Mouse (Mus musculus) adrenal gland, adult 8-10 months (tissue): ENCODE results near the gene Prm3. TPM values are rescaled to one million over a fixed set of nuclear protein-coding genes. Genes with fewer than 3 reads are reported as not detected.

Experiments used
- DNase-seq: peaks from one replicate; pipeline ENCODE4 v3.0.0; 2022
- total RNA-seq, 4 experiments: library from RNA; stranded (reverse); gene quantifications; 2 replicates each; pipeline ENCODE4 v1.2.4; 2022

The Prm3 gene
- total RNA-seq, 4 experiments from 2014 or later = not detected

GRCm38 (mm10) chr16:10796034-10796433 lies 5.3 kb upstream of the Prm3 start, which contains the start of gene Prm2:
Gene Prm2 (minus strand): TSS chr16:10796134.
- DNase-seq = no peak

DNA sequence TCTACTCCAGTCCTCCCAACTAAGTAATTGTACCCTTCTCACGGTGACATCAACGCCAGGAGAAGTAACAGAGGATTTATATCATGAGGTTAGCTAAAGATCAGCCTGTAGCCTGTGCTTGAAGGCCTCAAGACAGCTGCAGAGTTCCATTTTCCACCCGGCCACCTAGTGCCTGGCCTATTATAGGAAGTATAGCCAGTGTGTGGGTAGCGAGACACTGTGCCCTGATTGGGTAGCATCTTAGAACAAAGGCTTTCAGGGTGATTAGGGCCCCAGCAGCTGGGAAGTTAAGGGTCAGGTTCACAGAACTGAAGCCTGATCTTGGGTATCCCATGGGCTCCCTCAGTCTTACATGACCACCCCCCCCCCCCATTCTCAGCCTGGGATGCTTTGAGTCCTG lies 1.8 kb downstream of the Prm3 start:
- DNase-seq = no peak

- no peak for DNase-seq
Measured at GRCm38 (mm10) chr16:10788271-10788670, 2.4 kb downstream of the Prm3 start, which contains the start of gene Tnp2. Gene Tnp2 (minus strand): TSS chr16:10788660.

GRCm38 (mm10) chr16:10787548-10788058 lies 3.1 kb downstream of the Prm3 start:
- no peak for DNase-seq

DNA sequence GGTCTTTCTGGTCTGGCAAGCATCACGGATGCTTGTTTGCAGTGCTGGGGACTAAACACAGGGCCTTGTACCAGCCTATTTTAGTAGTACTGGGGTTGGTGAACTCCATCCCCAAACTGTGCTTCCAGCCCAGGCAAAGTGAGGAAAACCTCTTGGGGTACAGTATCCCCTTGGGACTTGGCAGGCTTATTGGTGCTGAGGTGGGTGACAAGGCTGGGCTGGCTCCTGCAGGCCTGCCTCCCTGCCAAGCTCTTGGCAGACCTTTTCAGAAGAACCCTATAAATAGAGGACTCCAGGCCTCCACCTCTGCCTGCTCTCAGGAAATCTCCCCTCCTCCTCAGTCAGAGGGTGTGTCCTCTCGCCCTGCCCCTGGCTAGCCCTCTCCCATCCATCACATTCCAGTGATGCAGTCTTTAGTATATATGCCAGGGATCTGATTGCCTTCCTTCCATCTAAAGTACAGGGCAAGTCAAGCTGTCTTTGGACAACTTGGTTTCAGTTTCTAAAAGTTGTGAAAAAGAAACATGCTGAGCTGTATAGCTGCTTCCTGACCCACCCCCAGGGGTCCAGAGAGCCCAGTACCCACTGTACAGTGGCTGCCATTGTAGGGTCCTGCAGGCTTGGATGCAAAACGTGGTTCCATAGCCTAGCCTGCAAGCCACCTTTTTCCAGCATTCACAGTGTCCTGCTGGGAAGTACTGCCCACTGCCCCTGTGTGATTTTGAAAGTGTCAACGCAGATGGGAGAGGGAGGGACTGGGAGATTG lies 3.7 kb downstream of the Prm3 start:
- no peak for DNase-seq

DNA sequence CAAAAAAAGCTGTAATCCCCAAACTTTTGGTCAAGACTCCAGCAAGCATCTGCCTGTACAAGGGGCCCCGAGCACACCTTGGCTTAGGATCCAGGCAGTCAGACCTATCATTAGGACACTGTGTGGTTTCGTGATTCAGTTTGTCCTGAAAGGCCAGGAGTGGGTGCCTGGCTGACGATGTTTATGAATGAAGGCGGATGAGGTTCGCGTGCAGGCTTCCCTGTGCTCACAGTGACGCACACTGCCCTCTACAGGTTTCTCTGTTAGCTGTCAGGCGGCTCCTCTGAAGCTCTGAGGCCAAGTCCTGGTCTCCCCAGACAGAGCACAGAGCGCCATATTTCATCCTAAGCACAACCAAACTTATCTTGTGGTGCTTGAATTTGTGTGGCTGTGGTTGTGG lies 4.4 kb downstream of the Prm3 start:
- peak; percentile 81 for DNase-seq

GRCm38 (mm10) chr16:10785371-10786231 lies 5.1 kb downstream of the Prm3 start, which contains the start of gene Socs1:
Gene Socs1 (minus strand): TSS chr16:10785536.
- peak; percentile 81 for DNase-seq

DNA sequence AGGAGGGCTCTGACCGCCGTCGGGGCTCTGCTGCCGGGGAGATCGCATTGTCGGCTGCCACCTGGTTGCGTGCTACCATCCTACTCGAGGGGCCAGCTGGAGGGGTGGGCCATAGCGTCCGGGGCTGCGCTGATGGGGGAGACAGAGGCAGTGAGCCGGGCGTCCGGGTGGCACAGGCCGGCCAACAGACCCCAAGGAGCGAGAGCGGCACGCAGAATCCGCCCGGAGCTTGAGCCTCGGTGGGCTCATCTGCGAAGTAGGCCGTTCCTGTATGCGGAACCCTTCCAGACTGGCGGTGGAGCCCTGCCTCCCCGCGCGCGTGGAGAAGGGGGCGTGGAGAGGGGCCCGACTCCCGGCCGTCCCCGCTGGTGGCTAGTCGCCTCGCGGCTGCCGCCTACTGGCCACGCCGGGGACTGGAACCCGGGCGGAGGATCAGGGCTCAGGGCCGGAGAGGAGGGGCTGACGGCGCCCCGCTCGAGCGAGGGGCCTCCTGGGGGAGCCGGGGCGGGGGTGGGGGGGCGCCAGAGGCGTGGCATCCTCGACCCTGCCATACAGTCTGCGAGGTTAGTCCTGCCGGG lies 5.8 kb downstream of the Prm3 start:
- DNase-seq = peak; percentile 85

- DNase-seq = no peak
Measured at GRCm38 (mm10) chr16:10783883-10784792, 6.6 kb downstream of the Prm3 start.

- DNase-seq = no peak
Measured at GRCm38 (mm10) chr16:10783451-10783850, 7.3 kb downstream of the Prm3 start.

GRCm38 (mm10) chr16:10783152-10783434 lies 7.6 kb downstream of the Prm3 start:
- DNase-seq = no peak

DNA sequence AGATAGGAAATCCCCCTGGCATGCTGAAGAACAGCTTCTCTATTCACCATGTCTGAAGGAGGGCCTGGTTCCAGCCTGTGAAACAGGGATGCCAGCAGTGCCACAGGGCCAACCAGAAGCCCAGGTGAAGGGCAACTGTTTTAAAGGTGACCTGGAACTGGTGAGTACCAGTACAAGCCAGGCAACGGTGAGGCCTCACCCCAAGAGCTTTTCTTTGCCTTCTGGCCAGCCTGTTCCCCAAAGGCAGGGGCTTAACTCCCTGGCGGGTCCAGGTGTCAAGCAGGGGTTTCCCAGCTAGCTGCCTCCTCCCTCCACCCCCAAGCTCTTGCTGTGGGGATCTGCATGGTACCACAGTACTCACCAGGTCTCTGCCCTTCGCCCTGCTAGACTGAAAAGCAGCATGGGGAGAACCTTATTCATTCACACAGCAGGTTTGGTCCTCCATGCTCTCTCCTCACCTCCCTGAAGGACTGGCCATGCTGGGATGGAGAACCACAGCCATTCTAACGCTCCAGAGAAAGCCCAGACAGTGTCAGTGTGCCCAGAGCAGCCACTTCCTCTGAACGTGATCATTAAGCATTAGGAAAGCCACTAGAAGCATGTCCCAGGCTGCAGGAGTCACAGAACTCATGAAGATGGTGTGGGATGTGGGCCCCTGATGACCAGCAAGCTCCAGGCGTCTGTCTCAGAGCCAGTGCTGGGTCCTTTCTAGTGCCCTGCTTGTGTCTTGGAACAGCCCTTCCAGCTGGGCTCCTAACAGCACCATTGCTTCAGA lies 8.2 kb downstream of the Prm3 start:
- DNase-seq = no peak

DNA sequence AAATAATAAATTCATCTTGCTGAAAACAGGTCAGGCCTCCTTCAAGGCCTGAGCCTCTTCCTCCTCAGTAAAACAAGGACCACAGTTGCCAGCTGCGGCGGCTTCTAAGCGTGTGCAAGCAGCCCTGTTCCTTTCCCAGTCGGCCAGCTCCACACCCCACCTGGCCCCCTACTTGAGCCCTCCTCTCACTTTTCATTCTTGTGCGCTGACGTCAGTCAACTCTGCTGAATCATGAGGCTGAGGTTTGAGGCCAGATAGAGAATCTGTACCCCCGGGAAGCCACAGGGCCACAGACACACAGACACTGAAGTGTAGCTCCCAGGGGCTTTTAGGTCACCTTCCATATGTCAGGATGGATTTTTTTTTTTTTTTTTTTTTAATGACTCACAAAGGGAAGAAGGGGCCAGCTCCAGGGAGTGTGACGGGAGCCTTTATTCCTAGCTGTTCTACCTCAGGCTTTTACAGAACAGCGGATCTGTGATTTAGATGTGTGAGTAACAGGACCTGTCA lies 8.8 kb downstream of the Prm3 start:
- no peak for DNase-seq

DNA sequence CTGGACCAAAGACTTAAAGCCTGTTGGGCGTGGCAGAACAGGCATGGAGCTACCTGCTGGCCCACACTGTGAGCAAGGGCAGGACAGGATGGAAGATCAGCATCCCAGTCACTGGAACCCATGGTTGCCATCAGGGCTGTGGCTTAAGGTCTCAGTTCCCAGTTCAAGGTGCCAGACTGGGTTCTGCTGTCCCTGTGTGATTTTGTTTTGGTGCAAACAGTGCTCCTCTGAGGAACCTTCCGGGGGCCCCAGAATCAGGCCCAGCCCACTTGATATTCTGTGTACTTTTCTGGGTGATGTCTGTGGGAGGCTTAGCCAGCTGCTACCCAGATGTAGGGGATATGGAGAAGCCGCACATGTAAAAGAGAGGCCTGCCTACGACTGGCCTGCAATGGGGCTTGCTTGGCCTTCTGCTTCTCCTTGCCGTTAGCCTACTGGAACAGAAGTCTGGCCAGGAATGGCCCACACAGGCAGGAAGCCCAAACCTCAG lies 10.0 kb downstream of the Prm3 start:
- no peak for DNase-seq

- no peak for DNase-seq
Measured at GRCm38 (mm10) chr16:10777579-10778160, 13.0 kb downstream of the Prm3 start.

- peak; percentile 69 for DNase-seq
Measured at GRCm38 (mm10) chr16:10776322-10776721, 14.4 kb downstream of the Prm3 start.

DNA sequence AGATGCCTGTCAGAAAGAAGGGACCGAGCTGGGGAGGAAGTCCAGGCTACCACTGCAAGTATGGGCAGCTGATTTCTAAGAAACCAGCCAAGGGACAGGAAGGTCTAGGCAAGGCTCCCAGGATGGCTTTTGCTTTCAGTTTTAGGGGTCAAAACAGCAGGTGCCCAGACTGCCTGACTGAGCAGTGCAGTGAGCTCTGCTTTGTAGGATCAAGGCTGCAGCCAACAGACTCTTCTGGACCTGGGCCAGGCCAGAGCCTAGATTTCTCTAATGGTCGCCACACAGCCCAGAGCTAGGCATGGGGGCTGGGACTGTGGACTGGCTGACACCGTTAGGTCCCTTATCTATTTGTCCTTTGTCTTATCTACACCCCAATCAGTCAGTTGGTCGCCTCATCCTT lies 16.0 kb downstream of the Prm3 start:
- no peak for DNase-seq

DNA sequence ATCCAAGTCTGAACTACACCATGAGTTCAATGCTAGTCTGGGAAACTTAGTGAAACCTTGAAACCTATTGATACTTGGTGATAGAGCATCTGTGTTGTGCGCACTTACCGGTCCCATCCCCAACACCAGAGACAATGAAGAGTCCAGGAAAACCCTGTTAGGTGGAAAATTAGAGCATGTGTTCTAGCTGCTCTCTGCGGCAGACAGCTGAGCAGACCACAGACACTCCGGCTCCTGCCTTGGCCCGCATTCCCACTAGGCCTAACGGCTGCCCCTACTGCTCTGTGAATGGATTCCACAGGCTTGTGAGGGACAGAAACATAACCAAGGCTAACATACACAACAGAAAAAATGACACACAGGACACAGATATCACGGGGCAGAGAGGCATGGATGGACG lies 17.2 kb downstream of the Prm3 start:
- DNase-seq = no peak

DNA sequence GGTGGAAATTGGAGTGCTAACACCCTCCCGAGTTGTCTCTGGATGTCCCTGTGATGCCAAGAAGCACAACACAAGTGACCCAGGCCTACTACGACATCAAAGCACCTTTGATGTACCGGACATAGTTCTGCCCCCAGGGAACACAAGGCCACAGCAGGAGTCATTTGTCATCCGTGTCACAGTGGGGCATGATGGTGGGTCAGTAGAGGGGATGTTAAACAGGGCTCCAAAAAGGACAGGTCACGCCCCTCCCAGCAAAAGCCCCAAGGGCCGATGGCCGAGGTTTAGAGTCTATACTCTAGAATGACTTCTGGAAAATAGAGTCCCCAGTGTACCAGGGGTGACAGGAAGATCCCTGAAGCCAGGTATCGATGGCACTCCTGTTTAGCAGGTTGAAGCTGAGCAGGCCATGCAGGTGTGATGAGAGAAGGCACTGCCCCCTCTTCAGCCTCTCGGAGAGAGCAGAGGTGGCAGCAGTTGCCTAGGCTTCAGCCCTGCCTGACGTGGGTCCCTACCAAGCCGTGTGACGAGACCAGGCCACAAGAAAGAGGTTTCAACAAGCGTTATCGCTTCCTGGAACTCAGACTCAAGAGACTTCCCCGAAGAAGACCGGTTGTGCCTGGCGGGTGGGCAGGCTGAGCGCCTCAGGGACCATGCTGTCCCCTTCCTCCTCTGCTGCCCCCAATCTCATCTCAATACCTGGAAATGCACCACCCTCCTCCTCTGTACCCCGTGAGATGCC lies 18.8 kb downstream of the Prm3 start:
- DNase-seq = peak; percentile 62
